Mouse (Mus musculus) large intestine, adult 2 months (tissue): Measurements from ENCODE around the gene Ppm1l. TPM values are rescaled to one million over a fixed set of nuclear protein-coding genes. Genes with fewer than 3 reads are reported as not detected.

Source experiments
- DNase-seq: peaks from one replicate; pipeline ENCODE4 v3.0.0-alpha.2; 2012; ENCODE audit warnings: low read depth, low spot score
- WGBS: fragments of 180-500 bp; shearing (Covaris S2); methylation state at CpG from one replicate; pipeline ENCODE4 v1.1.7; 2018; 5-methylcytosine and 5-hydroxymethylcytosine counted together
- polyA plus RNA-seq: library from polyadenylated mRNA; depleted of rRNA; stranded (reverse); fragments of >200 nt; gene quantifications from 2 replicates; pipeline ENCODE4 v1.2.3, GENCODE M21; 2012

The Ppm1l gene
- polyA plus RNA-seq, 1 experiment = 2.6 TPM

GRCm38 (mm10) chr3:69323982-69324381, 7.3 kb downstream of the Ppm1l start:
- 48% methylated on average over 3 of the region's 3 CpGs for WGBS
- no peak for DNase-seq

GRCm38 (mm10) chr3:69329910-69330309, 13.2 kb downstream of the Ppm1l start:
- DNase-seq = no peak
- 28% methylated on average over 5 of the region's 5 CpGs for WGBS

GRCm38 (mm10) chr3:69333819-69334218, 17.2 kb downstream of the Ppm1l start:
- WGBS = 79% methylated on average over 9 of the region's 9 CpGs
- no peak for DNase-seq

GRCm38 (mm10) chr3:69340486-69340885, 23.8 kb downstream of the Ppm1l start:
- 37% methylated on average over 1 of the region's 1 CpGs for WGBS

GRCm38 (mm10) chr3:69340971-69341370, 24.3 kb downstream of the Ppm1l start:
- no peak for DNase-seq

More at GRCm38 (mm10) chr3:69340486-69340885, 23.8 kb downstream of the Ppm1l start:
- no peak for DNase-seq

GRCm38 (mm10) chr3:69341514-69341913, 24.9 kb downstream of the Ppm1l start:
- 74% methylated on average over 8 of the region's 8 CpGs for WGBS

GRCm38 (mm10) chr3:69342247-69342921, 25.7 kb downstream of the Ppm1l start:
- 76% methylated on average over 8 of the region's 8 CpGs for WGBS
- no peak for DNase-seq

More at GRCm38 (mm10) chr3:69341514-69341913, 24.9 kb downstream of the Ppm1l start:
- DNase-seq = no peak

- WGBS = 87% methylated on average over 10 of the region's 10 CpGs
- DNase-seq = no peak
Measured at GRCm38 (mm10) chr3:69343124-69343523, 26.5 kb downstream of the Ppm1l start.

GRCm38 (mm10) chr3:69346514-69346913, 29.9 kb downstream of the Ppm1l start:
- DNase-seq = no peak
- 89% methylated on average over 4 of the region's 4 CpGs for WGBS

- 70% methylated on average over 11 of the region's 11 CpGs for whole genome bisulfite sequencing
- DNase-seq = no peak
Measured at GRCm38 (mm10) chr3:69348197-69348920, 31.7 kb downstream of the Ppm1l start.

- DNase-seq = no peak
Measured at GRCm38 (mm10) chr3:69348921-69349237, 32.2 kb downstream of the Ppm1l start.

GRCm38 (mm10) chr3:69349973-69350372, 33.3 kb downstream of the Ppm1l start:
- 92% methylated on average over 6 of the region's 6 CpGs for WGBS
- DNase-seq = no peak

More at GRCm38 (mm10) chr3:69348921-69349237, 32.2 kb downstream of the Ppm1l start:
- 44% methylated on average over 4 of the region's 4 CpGs for WGBS

- DNase-seq = no peak
- 75% methylated on average over 1 of the region's 1 CpGs for WGBS
Measured at GRCm38 (mm10) chr3:69352194-69352593, 35.5 kb downstream of the Ppm1l start.

- 53% methylated on average over 2 of the region's 2 CpGs for WGBS
- no peak for DNase-seq
Measured at GRCm38 (mm10) chr3:69354681-69355080, 38.0 kb downstream of the Ppm1l start.

- DNase-seq = no peak
- WGBS = 68% methylated on average over 7 of the region's 7 CpGs
Measured at GRCm38 (mm10) chr3:69356078-69356665, 39.5 kb downstream of the Ppm1l start.

- 76% methylated on average over 5 of the region's 5 CpGs for WGBS
- no peak for DNase-seq
Measured at GRCm38 (mm10) chr3:69356781-69357180, 40.1 kb downstream of the Ppm1l start.

GRCm38 (mm10) chr3:69357897-69358619, 41.4 kb downstream of the Ppm1l start:
- 79% methylated on average over 12 of the region's 12 CpGs for WGBS
- no peak for DNase-seq

GRCm38 (mm10) chr3:69358620-69358964, 41.9 kb downstream of the Ppm1l start:
- DNase-seq = no peak
- WGBS = 98% methylated on average over 8 of the region's 8 CpGs

GRCm38 (mm10) chr3:69360263-69360895, 43.7 kb downstream of the Ppm1l start:
- WGBS = 27% methylated on average over 4 of the region's 4 CpGs
- DNase-seq = no peak
